Mouse (Mus musculus) liver, postnatal 0 days (tissue): Measurements from ENCODE around the gene Bbs7. TPM values are rescaled to one million over a fixed set of nuclear protein-coding genes. Genes with fewer than 3 reads are reported as not detected.
A peak's percentile ranks its signal among the peaks of the same experiment; 100 is the strongest.
"Not testable (repeated sequence)": the region's sequence is repeated elsewhere in the genome, so short reads cannot be mapped to it uniquely, and the experiment has no call there.

Experiments used
- ATAC-seq: fragments of 200-750 bp; cut with Nextera tagmentation; 2 replicates; pipeline ENCODE4 v1.8.0; 2017; ENCODE audit warnings: mild to moderate bottlenecking, moderate library complexity
- DNase-seq: peaks from one replicate; pipeline ENCODE4 v3.0.0-alpha.2; 2016
- H3K27ac ChIP-seq: fragments of 300-500 bp; sonication (generic); 2 replicates; pipeline ENCODE4 v1.5.1; 2014; ENCODE audit warnings: antibody characterized with exemption, moderate library complexity, mild to moderate bottlenecking, low read depth
- H3K27me3 ChIP-seq: fragments of 300-500 bp; sonication (generic); 2 replicates; pipeline ENCODE4 v1.6.1; 2014; ENCODE audit warnings: low read length, control low read depth, mixed read lengths; ENCODE audit not compliant: insufficient read depth
- H3K36me3 ChIP-seq: fragments of 300-500 bp; sonication (generic); replicated peaks from 2 replicates; pipeline ENCODE4 v1.6.1; 2014; ENCODE audit warnings: mild to moderate bottlenecking, control low read depth, low read length, moderate library complexity, mixed read lengths; ENCODE audit not compliant: insufficient read depth
- H3K4me1 ChIP-seq: fragments of 300-500 bp; sonication (generic); 2 replicates; pipeline ENCODE4 v1.6.1; 2014; ENCODE audit warnings: antibody characterized with exemption, mild to moderate bottlenecking, control low read depth; ENCODE audit not compliant: insufficient read depth
- H3K4me2 ChIP-seq: fragments of 300-500 bp; sonication (generic); 2 replicates; pipeline ENCODE4 v1.6.1; 2014; ENCODE audit warnings: low read depth, mild to moderate bottlenecking, low read length, moderate library complexity, mixed read lengths
- H3K4me3 ChIP-seq: fragments of 300-500 bp; sonication (generic); 2 replicates; pipeline ENCODE4 v1.5.1; 2014; ENCODE audit warnings: low read depth, low read length
- H3K9ac ChIP-seq: fragments of 300-500 bp; sonication (generic); replicated peaks from 2 replicates; pipeline ENCODE4 v1.6.1; 2014; ENCODE audit warnings: mild to moderate bottlenecking, moderate library complexity
- H3K9me3 ChIP-seq: fragments of 300-500 bp; sonication (generic); 2 replicates; pipeline ENCODE4 v1.6.1; 2016; ENCODE audit warnings: mild to moderate bottlenecking, control low read depth, low read length, mixed read lengths
- CTCF ChIP-seq: sonication (generic); IDR thresholded peaks from 2 replicates; pipeline ENCODE4 v1.5.1; 2016; ENCODE audit warnings: antibody characterized with exemption, low read depth
- EP300 ChIP-seq: IDR thresholded peaks from 2 replicates; pipeline ENCODE4 v1.6.1; 2016; ENCODE audit warnings: antibody characterized with exemption, low read depth, mild to moderate bottlenecking
- WGBS: fragments of 180-500 bp; shearing (Covaris S2); extraction: QIAGEN DNeasy Blood & Tissue Kit; methylation state at CpG from one replicate; pipeline ENCODE4 v1.1.7; 2014; ENCODE audit not compliant: insufficient replicate concordance; 5-methylcytosine and 5-hydroxymethylcytosine counted together
- polyA plus RNA-seq: library from polyadenylated mRNA; unstranded; fragments of >200 nt; fragmentation: Nextera tagmentation; extraction: Ambion mirVana; gene quantifications from 2 replicates; pipeline ENCODE4 v1.2.1, GENCODE M21; 2015

Gene Bbs7
- 3.4 and 3.9 TPM in 2 replicates for polyA plus RNA-seq

- DNase-seq: peak; percentile 94
- Histone ChIP-seq H3K4me2 (peak within 1 kb of the TSS; percentile 97), H3K9me3 (no peaks in the 10 kb centered on the region), H3K4me3 (peak within 1 kb of the TSS; percentile 75), H3K4me1 (peaks cover 5% of the 10 kb centered on the region; the same call in 1 of the 2 replicates), H3K27me3 (no peaks in the 10 kb centered on the region), H3K9ac (peak within 1 kb of the TSS; percentile 78), H3K36me3 (no peaks in the 10 kb centered on the region), H3K27ac (no peak within 1 kb of the TSS)
- WGBS: 6% methylated on average over 31 of the region's 38 CpGs
- 0 out of 2 replicates have a peak, but pooled peaks have one; percentile 7 for TF ChIP-seq CTCF
- no peak for TF ChIP-seq EP300
- peak; percentile 99 for ATAC-seq
These were observed at the start of gene Bbs7 for GRCm38 (mm10) chr3:36613202-36613907. Bbs7 (minus strand) TSS chr3:36613477.

GRCm38 (mm10) chr3:36645245-36645559 is 31.9 kb upstream of the Bbs7 start:
- ATAC-seq, H3K4me3 ChIP-seq, H3K9me3 ChIP-seq, H3K27ac ChIP-seq, H3K9ac ChIP-seq, H3K4me1 ChIP-seq, H3K4me2 ChIP-seq, DNase-seq, H3K36me3 ChIP-seq, H3K27me3 ChIP-seq: not testable (repeated sequence)

- Histone ChIP-seq H3K4me3 (no peak overlapping the region), H3K27ac (no peak overlapping the region), H3K36me3 (no peaks in the 10 kb centered on the region), H3K27me3 (no peaks in the 10 kb centered on the region), H3K9me3 (no peaks in the 10 kb centered on the region), H3K9ac (no peak overlapping the region), H3K4me1 (no peaks in the 10 kb centered on the region), H3K4me2 (no peak overlapping the region)
- WGBS: 49% methylated on average over 3 of the region's 3 CpGs
- no peak for TF ChIP-seq EP300
- TF ChIP-seq CTCF: no peak
- ATAC-seq (no peak), DNase-seq (no peak)
These were observed 31.4 kb upstream of the Bbs7 start for GRCm38 (mm10) chr3:36644554-36645244.

GRCm38 (mm10) chr3:36643354-36643753 is 30.1 kb upstream of the Bbs7 start:
- no peak for TF ChIP-seq EP300
- TF ChIP-seq CTCF: no peak
- DNase-seq (no peak), ATAC-seq (no peak)
- Histone ChIP-seq H3K4me2 (no peak overlapping the region), H3K4me1 (no peaks in the 10 kb centered on the region), H3K27ac (no peak overlapping the region), H3K9me3 (no peaks in the 10 kb centered on the region), H3K36me3 (no peaks in the 10 kb centered on the region), H3K9ac (no peak overlapping the region), H3K4me3 (no peak overlapping the region), H3K27me3 (no peaks in the 10 kb centered on the region)
- 72% methylated on average over 3 of the region's 3 CpGs for WGBS

- WGBS: 55% methylated on average over 13 of the region's 13 CpGs
- Histone ChIP-seq H3K27me3 (no peaks in the 10 kb centered on the region), H3K4me3 (no peak overlapping the region), H3K4me1 (no peaks in the 10 kb centered on the region), H3K9me3 (no peaks in the 10 kb centered on the region), H3K27ac (no peak overlapping the region), H3K4me2 (no peak overlapping the region), H3K36me3 (no peaks in the 10 kb centered on the region), H3K9ac (no peak overlapping the region)
- TF ChIP-seq CTCF (no peak), EP300 (no peak)
- no peak for DNase-seq
- ATAC-seq: no peak
These were observed 29.5 kb upstream of the Bbs7 start for GRCm38 (mm10) chr3:36642736-36643135.

- H3K4me1 ChIP-seq: no peaks in the 10 kb centered on the region
- H3K27ac ChIP-seq: no peak overlapping the region
- 62% methylated on average over 2 of the region's 2 CpGs for WGBS
- DNase-seq (no peak), ATAC-seq (no peak)
- H3K9ac ChIP-seq: no peak overlapping the region
- no peaks in the 10 kb centered on the region for H3K27me3 ChIP-seq
- no peak overlapping the region for H3K4me2 ChIP-seq
- H3K9me3 ChIP-seq: no peaks in the 10 kb centered on the region
- H3K4me3 ChIP-seq: no peak overlapping the region
- TF ChIP-seq EP300 (no peak), CTCF (peak; percentile 53)
- no peaks in the 10 kb centered on the region for H3K36me3 ChIP-seq
These were observed 27.5 kb upstream of the Bbs7 start for GRCm38 (mm10) chr3:36640787-36641186.
